Mouse (Mus musculus): ENCODE results near the gene Maneal.

- TF ChIP-seq POLR2A (IDR thresholded peaks at IDR 0.05; ENCODE audit: control insufficient read depth, extremely low read depth, insufficient read depth, low read length, poor library complexity) (no peak), CTCF (IDR thresholded peaks at IDR 0.05; ENCODE audit: borderline replicate concordance, control insufficient read depth, extremely low read depth, insufficient read depth, low read length, poor library complexity) (no peak)
These were observed at the start of gene Maneal for GRCm38 (mm10) chr4:124861283-124862188.
